Mouse (Mus musculus): ENCODE data around the gene Ankrd10. TPM values are rescaled to one million over a fixed set of nuclear protein-coding genes. Genes with fewer than 3 reads are reported as not detected.

The Ankrd10 gene
- polyA plus RNA-seq, 1 experiment from 2014 or later: 98.2 TPM

- no peak overlapping the region for H3K4me3 ChIP-seq (ENCODE audit: low read depth, low read length)
- TF ChIP-seq CTCF (IDR thresholded peaks at IDR 0.05; ENCODE audit: low read depth): no peak
- H3K27ac ChIP-seq (ENCODE audit: low read depth): no peak overlapping the region
- DNase-seq (no peak), ATAC-seq (ENCODE audit: insufficient read depth) (no peak)
- 74% methylated on average over 4 of the region's 4 CpGs for WGBS
- peaks cover 7% of the 10 kb centered on the region; the same call in 1 of the 2 replicates for H3K4me1 ChIP-seq (ENCODE audit: insufficient read depth)
- no peaks in the 10 kb centered on the region for H3K9me3 ChIP-seq (ENCODE audit: low read depth, low read length)
- no peaks in the 10 kb centered on the region for H3K36me3 ChIP-seq (ENCODE audit: insufficient read depth)
- no peak overlapping the region for H3K9ac ChIP-seq
- no peak overlapping the region for H3K4me2 ChIP-seq
- H3K27me3 ChIP-seq (ENCODE audit: insufficient read depth, low read length): no peaks in the 10 kb centered on the region
These were observed 43.7 kb downstream of the Ankrd10 start for GRCm38 (mm10) chr8:11591837-11592236.

GRCm38 (mm10) chr8:11586374-11586745, 49.2 kb downstream of the Ankrd10 start:
- H3K9ac ChIP-seq: no peak overlapping the region
- H3K36me3 ChIP-seq (ENCODE audit: insufficient read depth): no peaks in the 10 kb centered on the region
- ATAC-seq (ENCODE audit: insufficient read depth) (no peak), DNase-seq (no peak)
- H3K4me1 ChIP-seq (ENCODE audit: insufficient read depth): no peaks in the 10 kb centered on the region
- TF ChIP-seq CTCF (IDR thresholded peaks at IDR 0.05; ENCODE audit: low read depth): no peak
- no peak overlapping the region for H3K27ac ChIP-seq (ENCODE audit: low read depth)
- no peaks in the 10 kb centered on the region for H3K27me3 ChIP-seq (ENCODE audit: insufficient read depth, low read length)
- no peaks in the 10 kb centered on the region; the same call in 1 of the 2 replicates for H3K9me3 ChIP-seq (ENCODE audit: low read depth, low read length)
- 45% methylated on average over 2 of the region's 2 CpGs for WGBS
- no peak overlapping the region for H3K4me2 ChIP-seq
- no peak overlapping the region for H3K4me3 ChIP-seq (ENCODE audit: low read depth, low read length)

GRCm38 (mm10) chr8:11585513-11586373, 49.8 kb downstream of the Ankrd10 start:
- Histone ChIP-seq H3K27ac (ENCODE audit: low read depth) (peak overlapping the region; percentile 64), H3K9ac (no peak overlapping the region), H3K27me3 (ENCODE audit: insufficient read depth, low read length) (no peaks in the 10 kb centered on the region), H3K4me1 (ENCODE audit: insufficient read depth) (no peaks in the 10 kb centered on the region), H3K36me3 (ENCODE audit: insufficient read depth) (no peaks in the 10 kb centered on the region), H3K4me3 (ENCODE audit: low read depth, low read length) (no peak overlapping the region), H3K9me3 (ENCODE audit: low read depth, low read length) (no peaks in the 10 kb centered on the region; the same call in 1 of the 2 replicates), H3K4me2 (0 out of 2 replicates have a peak overlapping the region, but pooled peaks have one; percentile 8)
- WGBS: 53% methylated on average over 21 of the region's 21 CpGs
- peak; percentile 80 for ATAC-seq (ENCODE audit: insufficient read depth)
- DNase-seq: peak; percentile 74
- TF ChIP-seq CTCF (IDR thresholded peaks at IDR 0.05; ENCODE audit: low read depth): no peak

- no peak for TF ChIP-seq CTCF (IDR thresholded peaks at IDR 0.05; ENCODE audit: low read depth)
- no peak; the same call in 1 of the 2 replicates for ATAC-seq (ENCODE audit: insufficient read depth)
- Histone ChIP-seq H3K4me2 (no peak overlapping the region), H3K4me1 (ENCODE audit: insufficient read depth) (no peaks in the 10 kb centered on the region), H3K27me3 (ENCODE audit: insufficient read depth, low read length) (no peaks in the 10 kb centered on the region), H3K36me3 (ENCODE audit: insufficient read depth) (no peaks in the 10 kb centered on the region), H3K9ac (no peak overlapping the region), H3K4me3 (ENCODE audit: low read depth, low read length) (no peak overlapping the region), H3K9me3 (ENCODE audit: low read depth, low read length) (no peaks in the 10 kb centered on the region), H3K27ac (ENCODE audit: low read depth) (no peak overlapping the region)
- 52% methylated on average over 16 of the region's 16 CpGs for WGBS
- DNase-seq: peak; percentile 44
These were observed 59.8 kb downstream of the Ankrd10 start for GRCm38 (mm10) chr8:11575604-11576384.

- H3K4me2 ChIP-seq: no peak overlapping the region
- H3K27me3 ChIP-seq (ENCODE audit: insufficient read depth, low read length): no peaks in the 10 kb centered on the region
- 49% methylated on average over 9 of the region's 9 CpGs for WGBS
- DNase-seq (peak; percentile 17), ATAC-seq (ENCODE audit: insufficient read depth) (peak; percentile 35; the same call in 1 of the 2 replicates)
- H3K9ac ChIP-seq: no peak overlapping the region
- H3K27ac ChIP-seq (ENCODE audit: low read depth): no peak overlapping the region
- TF ChIP-seq CTCF (IDR thresholded peaks at IDR 0.05; ENCODE audit: low read depth): no peak
- no peaks in the 10 kb centered on the region for H3K36me3 ChIP-seq (ENCODE audit: insufficient read depth)
- no peaks in the 10 kb centered on the region for H3K4me1 ChIP-seq (ENCODE audit: insufficient read depth)
- H3K9me3 ChIP-seq (ENCODE audit: low read depth, low read length): no peaks in the 10 kb centered on the region
- no peak overlapping the region for H3K4me3 ChIP-seq (ENCODE audit: low read depth, low read length)
These were observed 60.5 kb downstream of the Ankrd10 start for GRCm38 (mm10) chr8:11574911-11575603.

GRCm38 (mm10) chr8:11572428-11572827, 63.1 kb downstream of the Ankrd10 start:
- H3K27ac ChIP-seq (ENCODE audit: low read depth): no peak overlapping the region
- WGBS: 68% methylated on average over 6 of the region's 6 CpGs
- H3K27me3 ChIP-seq (ENCODE audit: insufficient read depth, low read length): no peaks in the 10 kb centered on the region
- H3K36me3 ChIP-seq (ENCODE audit: insufficient read depth): peaks cover 5% of the 10 kb centered on the region; the same call in 1 of the 2 replicates
- ATAC-seq (ENCODE audit: insufficient read depth): no peak
- no peak overlapping the region for H3K9ac ChIP-seq
- H3K9me3 ChIP-seq (ENCODE audit: low read depth, low read length): no peaks in the 10 kb centered on the region
- H3K4me3 ChIP-seq (ENCODE audit: low read depth, low read length): no peak overlapping the region
- no peaks in the 10 kb centered on the region for H3K4me1 ChIP-seq (ENCODE audit: insufficient read depth)
- no peak overlapping the region for H3K4me2 ChIP-seq
- no peak for TF ChIP-seq CTCF (IDR thresholded peaks at IDR 0.05; ENCODE audit: low read depth)
- no peak for DNase-seq
